Mouse (Mus musculus) heart, embryonic 10.5 days (tissue): Measurements from ENCODE around the gene Trcg1. TPM values are rescaled to one million over a fixed set of nuclear protein-coding genes. Genes with fewer than 3 reads are reported as not detected.

Experiments used
- DNase-seq: peaks from one replicate; pipeline ENCODE4 v3.0.0-alpha.2; 2017; ENCODE audit warnings: low spot score
- H3K27ac ChIP-seq: fragments of 300-500 bp; sonication (generic); 2 replicates; pipeline ENCODE4 v1.5.1; 2016; ENCODE audit warnings: mild to moderate bottlenecking
- H3K27me3 ChIP-seq: fragments of 300-500 bp; sonication (generic); 2 replicates; pipeline ENCODE4 v1.6.1; 2016; ENCODE audit warnings: mild to moderate bottlenecking; ENCODE audit not compliant: poor library complexity, insufficient read depth, severe bottlenecking
- H3K36me3 ChIP-seq: fragments of 300-500 bp; sonication (generic); 2 replicates; pipeline ENCODE4 v1.6.1; 2016; ENCODE audit warnings: mild to moderate bottlenecking, moderate library complexity
- H3K4me1 ChIP-seq: fragments of 300-500 bp; sonication (generic); 2 replicates; pipeline ENCODE4 v1.6.1; 2016; ENCODE audit warnings: mild to moderate bottlenecking
- H3K4me3 ChIP-seq: fragments of 300-500 bp; sonication (generic); 2 replicates; pipeline ENCODE4 v1.5.1; 2016; ENCODE audit warnings: mild to moderate bottlenecking, moderate library complexity
- H3K9me3 ChIP-seq: fragments of 300-500 bp; sonication (generic); 2 replicates; pipeline ENCODE4 v1.6.1; 2016; ENCODE audit warnings: mild to moderate bottlenecking, moderate library complexity
- WGBS: fragments of 180-500 bp; shearing (Covaris S2); methylation state at CpG from one replicate; pipeline ENCODE4 v1.1.7; 2016; 5-methylcytosine and 5-hydroxymethylcytosine counted together
- polyA plus RNA-seq: library from polyadenylated mRNA; unstranded; fragments of >200 nt; fragmentation: Nextera tagmentation; extraction: Ambion mirVana; gene quantifications from 2 replicates; pipeline ENCODE4 v1.2.1, GENCODE M21; 2016

The Trcg1 gene
- polyA plus RNA-seq, 1 experiment from 2014 or later = not detected

- no peak for DNase-seq
- 79% methylated on average over 3 of the region's 3 CpGs for WGBS
- no peaks in the 10 kb centered on the region for H3K9me3 ChIP-seq
- no peaks in the 10 kb centered on the region for H3K27me3 ChIP-seq
- H3K36me3 ChIP-seq = no peaks in the 10 kb centered on the region
- H3K4me1 ChIP-seq = 0 out of 2 replicates have a peak, but pooled peaks cover 11% of the 10 kb centered on the region
- no peak overlapping the region for H3K27ac ChIP-seq
- no peak overlapping the region for H3K4me3 ChIP-seq
Measured at GRCm38 (mm10) chr9:57294905-57295304, 58.5 kb downstream of the Trcg1 start.

- Histone ChIP-seq H3K4me1 (0 out of 2 replicates have a peak, but pooled peaks cover 15% of the 10 kb centered on the region), H3K27me3 (no peaks in the 10 kb centered on the region), H3K27ac (no peak overlapping the region), H3K9me3 (no peaks in the 10 kb centered on the region), H3K36me3 (no peaks in the 10 kb centered on the region), H3K4me3 (no peak overlapping the region)
- WGBS = 74% methylated on average over 3 of the region's 3 CpGs
- DNase-seq = no peak
Measured at GRCm38 (mm10) chr9:57295666-57296065, 59.3 kb downstream of the Trcg1 start.

GRCm38 (mm10) chr9:57296277-57296676, 59.9 kb downstream of the Trcg1 start:
- H3K27ac ChIP-seq = peak overlapping the region; percentile 59; the same call in 1 of the 2 replicates
- H3K9me3 ChIP-seq = no peaks in the 10 kb centered on the region
- H3K4me3 ChIP-seq = no peak overlapping the region
- WGBS = 61% methylated on average over 8 of the region's 8 CpGs
- H3K4me1 ChIP-seq = 0 out of 2 replicates have a peak, but pooled peaks cover 16% of the 10 kb centered on the region
- H3K36me3 ChIP-seq = no peaks in the 10 kb centered on the region
- no peak for DNase-seq
- no peaks in the 10 kb centered on the region for H3K27me3 ChIP-seq

- peak overlapping the region; percentile 47; the same call in 1 of the 2 replicates for H3K27ac ChIP-seq
- 0 out of 2 replicates have a peak, but pooled peaks cover 16% of the 10 kb centered on the region for H3K4me1 ChIP-seq
- H3K36me3 ChIP-seq = no peaks in the 10 kb centered on the region
- WGBS = 95% methylated on average over 2 of the region's 2 CpGs
- no peak for DNase-seq
- H3K4me3 ChIP-seq = no peak overlapping the region
- H3K9me3 ChIP-seq = no peaks in the 10 kb centered on the region
- H3K27me3 ChIP-seq = no peaks in the 10 kb centered on the region
Measured at GRCm38 (mm10) chr9:57297938-57298337, 61.6 kb downstream of the Trcg1 start.

Other genes starting within 250 kb of the Trcg1 start
- 15.6 and 23.4 TPM in 2 replicates for gene Ptpn9, start 241.6 kb upstream of the Trcg1 start, polyA plus RNA-seq
- 36.2 and 38.1 TPM in 2 replicates for gene Sin3a, start 164.5 kb upstream of the Trcg1 start, polyA plus RNA-seq
- 73.7 and 78.3 TPM in 2 replicates for gene Man2c1, start 105.9 kb upstream of the Trcg1 start, polyA plus RNA-seq
- gene Neil1, start 88.3 kb upstream of the Trcg1 start, polyA plus RNA-seq = 4.5 TPM in 2 replicates
- 79.9 and 92.8 TPM in 2 replicates for gene Commd4, start 78.2 kb upstream of the Trcg1 start, polyA plus RNA-seq
- gene 1700017B05Rik, start 26.1 kb downstream of the Trcg1 start, polyA plus RNA-seq = 22.7 and 31.3 TPM in 2 replicates
- 21.3 and 21.5 TPM in 2 replicates for gene Ppcdc, start 203.6 kb downstream of the Trcg1 start, polyA plus RNA-seq
- gene Scamp5, start 231.5 kb downstream of the Trcg1 start, polyA plus RNA-seq = 11.3 and 11.4 TPM in 2 replicates